13 mouse cellular contexts compared by ENCODE assay signal in genomic region chr17:80221890-80222628, GRCm38 (mm10). TPM values are rescaled to one million over a fixed set of nuclear protein-coding genes. Genes with fewer than 3 reads are reported as not detected.
A peak's percentile ranks its signal among the peaks of the same experiment; 100 is the strongest.
DNase-seq lines count a peak whose midpoint lies in the region; ATAC-seq and TF ChIP-seq lines count a peak whose summit lies in the region.
"Had no signal": no experiment of that assay in that cellular context is flagged by ENCODE, and none has a peak within 500 bp of the region (broad histone marks: within the 10 kb centered on the region; RNA-seq: fewer than 3 reads in every experiment).

No protein-coding gene starts in this region.

- H3K4me2 ChIP-seq in midbrain, postnatal 0 days (ENCODE audit: low read depth, low read length, poor library complexity, severe bottlenecking): no peak overlapping the region
- H3K4me2 ChIP-seq: forebrain, embryonic 13.5 days; hindbrain, embryonic 12.5 days; limb, embryonic 13.5 days had no signal

- no peaks in the 10 kb centered on the region for H3K9me3 ChIP-seq in midbrain, postnatal 0 days (ENCODE audit: low read length)
- H3K9me3 ChIP-seq in midbrain, embryonic 10.5 days (replicated peaks): no peaks in the 10 kb centered on the region
- H3K9me3 ChIP-seq: forebrain, embryonic 13.5 days; hindbrain, embryonic 12.5 days; limb, embryonic 13.5 days had no signal

- intact Hi-C loops in gastrocnemius, adult 2 months (cut with DNase I): no loop called here
- intact Hi-C loops in gastrocnemius, postnatal 14 days (cut with DNase I; ENCODE audit: low total_unique reads): no loop called here
- intact Hi-C loops in left cerebral cortex, postnatal 10 days (cut with DNase I): no loop called here

- TF ChIP-seq CTCF in gastrocnemius, adult 2 months (IDR thresholded peaks at IDR 0.05): peak; percentile 15; the same call in 1 of the 2 replicates
- TF ChIP-seq CTCF in midbrain, postnatal 0 days (IDR thresholded peaks at IDR 0.05): peak; percentile 59

- no peak overlapping the region for H3K27ac ChIP-seq in gastrocnemius, adult 2 months
- H3K27ac ChIP-seq in midbrain, postnatal 0 days (ENCODE audit: low read depth, low read length): no peak overlapping the region
- H3K27ac ChIP-seq in midbrain, embryonic 10.5 days (replicated peaks): no peak overlapping the region
- H3K27ac ChIP-seq: forebrain, embryonic 13.5 days; hindbrain, embryonic 12.5 days; limb, embryonic 13.5 days had no signal

- H3K4me1 ChIP-seq in midbrain, postnatal 0 days (ENCODE audit: insufficient read depth, low read length): no peaks in the 10 kb centered on the region
- H3K4me1 ChIP-seq in midbrain, embryonic 10.5 days: peaks cover 5% of the 10 kb centered on the region
- H3K4me1 ChIP-seq: limb, embryonic 13.5 days had no signal

- H3K9ac ChIP-seq in midbrain, postnatal 0 days (replicated peaks; ENCODE audit: low read length, poor library complexity, severe bottlenecking): no peak overlapping the region
- H3K9ac ChIP-seq: forebrain, embryonic 13.5 days; hindbrain, embryonic 12.5 days; limb, embryonic 13.5 days had no signal

- no peak overlapping the region for H3K4me3 ChIP-seq in gastrocnemius, adult 2 months
- no peak overlapping the region for H3K4me3 ChIP-seq in midbrain, postnatal 0 days (ENCODE audit: low read depth, low read length)
- no peak overlapping the region for H3K4me3 ChIP-seq in midbrain, embryonic 10.5 days
- H3K4me3 ChIP-seq: forebrain, embryonic 13.5 days; hindbrain, embryonic 12.5 days; limb, embryonic 13.5 days had no signal

- no peak for DNase-seq in gastrocnemius, adult 2 months
- DNase-seq in gastrocnemius, postnatal 14 days: no peak
- DNase-seq in midbrain, postnatal 0 days (ENCODE audit: low spot score): peak; percentile 15
- DNase-seq in midbrain, embryonic 10.5 days (ENCODE audit: low spot score): no peak
- DNase-seq in kidney, postnatal 25 days: peak; percentile 17 to 37
- peak; percentile 37 to 43 for DNase-seq in thymus, postnatal 36 days
- DNase-seq in ovary, adult 18-20 months (ENCODE audit: low spot score): no peak
- DNase-seq in left cerebral cortex, postnatal 10 days (ENCODE audit: extremely low spot score in 1 of 2, low spot score in 2 of 2): no peak
- DNase-seq: cerebellum, adult 9-11 months had no signal

- H3K36me3 ChIP-seq in midbrain, postnatal 0 days (ENCODE audit: insufficient read depth, low read length): no peaks in the 10 kb centered on the region
- 0 out of 2 replicates have a peak, but pooled peaks cover 7% of the 10 kb centered on the region for H3K36me3 ChIP-seq in midbrain, embryonic 10.5 days
- H3K36me3 ChIP-seq: hindbrain, embryonic 12.5 days; limb, embryonic 13.5 days had no signal

- ATAC-seq in midbrain, postnatal 0 days (ENCODE audit: low FRiP score): no peak
- ATAC-seq: forebrain, embryonic 13.5 days had no signal

- 53% methylated on average over 3 of the region's 3 CpGs for WGBS in midbrain, postnatal 0 days
- 75% methylated on average over 3 of the region's 3 CpGs for WGBS in midbrain, embryonic 10.5 days

- no peaks in the 10 kb centered on the region for H3K27me3 ChIP-seq in midbrain, postnatal 0 days (ENCODE audit: insufficient read depth, low read length)
- no peaks in the 10 kb centered on the region for H3K27me3 ChIP-seq in midbrain, embryonic 10.5 days (ENCODE audit: low read depth, poor library complexity, severe bottlenecking)
- H3K27me3 ChIP-seq: forebrain, embryonic 13.5 days; hindbrain, embryonic 12.5 days; limb, embryonic 13.5 days had no signal

RNA-seq across cellular contexts. Expression of gene Gemin6, which starts 2.2 kb away (rescaled TPM):
- 1 to 10 TPM; 6.0 to 7.4 TPM for total RNA-seq in gastrocnemius, adult 2 months (2021)
- 1 to 10 TPM; 5.3 to 5.5 TPM for total RNA-seq in gastrocnemius, postnatal 14 days (2021)
- 5.6 and 9.2 TPM in 2 replicates for total RNA-seq in midbrain, postnatal 0 days (2014; rRNA removed)
- 14.4 and 16.2 TPM in 2 replicates for polyA plus RNA-seq in midbrain, postnatal 0 days (2015; fragmentation: Nextera tagmentation; extraction: Ambion mirVana)
- polyA plus RNA-seq in midbrain, embryonic 10.5 days (2016; fragmentation: Nextera tagmentation; extraction: Ambion mirVana): 50.6 and 66.2 TPM in 2 replicates
- total RNA-seq in left cerebral cortex, postnatal 10 days (2021): 1 to 10 TPM; 5.8 to 6.6 TPM

RNA-seq across cellular contexts. Expression of gene Ttc39d, which starts 14.8 kb away (rescaled TPM):
- total RNA-seq in gastrocnemius, adult 2 months (2021): not detected
- total RNA-seq in gastrocnemius, postnatal 14 days (2021): under 1 TPM in 1 of 2 experiments, not detected in 1; 0.16 TPM
- total RNA-seq in midbrain, postnatal 0 days (2014; rRNA removed): 0.11 TPM in 1 of 2 replicates, not detected in the other
- 0.06 and 0.12 TPM in 2 replicates for polyA plus RNA-seq in midbrain, postnatal 0 days (2015; fragmentation: Nextera tagmentation; extraction: Ambion mirVana)
- 0.06 and 0.19 TPM in 2 replicates for polyA plus RNA-seq in midbrain, embryonic 10.5 days (2016; fragmentation: Nextera tagmentation; extraction: Ambion mirVana)
- under 1 TPM; 0.17 to 0.18 TPM for total RNA-seq in left cerebral cortex, postnatal 10 days (2021)
- polyA plus RNA-seq: spleen, adult 2 months had no signal

RNA-seq across cellular contexts. Expression of gene Srsf7, which starts 15.0 kb away (rescaled TPM):
- total RNA-seq in gastrocnemius, adult 2 months (2021): 10 to 100 TPM; 29.3 to 32.9 TPM
- total RNA-seq in gastrocnemius, postnatal 14 days (2021): 10 to 100 TPM; 25.3 to 34.0 TPM
- 150 and 173 TPM in 2 replicates for total RNA-seq in midbrain, postnatal 0 days (2014; rRNA removed)
- polyA plus RNA-seq in midbrain, postnatal 0 days (2015; fragmentation: Nextera tagmentation; extraction: Ambion mirVana): 199 and 224 TPM in 2 replicates
- polyA plus RNA-seq in midbrain, embryonic 10.5 days (2016; fragmentation: Nextera tagmentation; extraction: Ambion mirVana): 795 and 858 TPM in 2 replicates
- 100 to 1,000 TPM; 108 to 120 TPM for total RNA-seq in left cerebral cortex, postnatal 10 days (2021)

Comparison
In these comparisons a context has a peak if more than half of its experiments do, and no peak if none do; other contexts are left out.
1. DNase-seq: peak in midbrain, postnatal 0 days (single experiment), kidney, postnatal 25 days (2 of 2) and thymus, postnatal 36 days (2 of 2); none in gastrocnemius, adult 2 months (single experiment), gastrocnemius, postnatal 14 days (single experiment), midbrain, embryonic 10.5 days (single experiment), ovary, adult 18-20 months (single experiment) and left cerebral cortex, postnatal 10 days (0 of 2).